Mouse (Mus musculus) spleen, adult 2 months (tissue): ENCODE data around the gene Pus7l. TPM values are rescaled to one million over a fixed set of nuclear protein-coding genes. Genes with fewer than 3 reads are reported as not detected.
"Not testable (repeated sequence)": the region's sequence is repeated elsewhere in the genome, so short reads cannot be mapped to it uniquely, and the experiment has no call there.

Experiments used
- DNase-seq, 2 experiments: peaks; one replicate each; pipeline versions ENCODE4 v3.0.0 to v3.0.0-alpha.2; 2012 to 2021; ENCODE audit warnings: low spot score in 2 of 2, low read depth in 1 of 2
- H3K27ac ChIP-seq: fragments of 200-500 bp; 2 replicates; pipeline ENCODE4 v1.5.1; 2012; ENCODE audit warnings: low read length, inconsistent platforms; ENCODE audit not compliant: insufficient read depth
- H3K27me3 ChIP-seq: fragments of 200-500 bp; 2 replicates; pipeline ENCODE4 v1.6.1; 2012; ENCODE audit warnings: mild to moderate bottlenecking, moderate library complexity, low read length, inconsistent platforms; ENCODE audit not compliant: control insufficient read depth, insufficient read depth
- H3K36me3 ChIP-seq: fragments of 200-500 bp; 2 replicates; pipeline ENCODE4 v1.6.1; 2012; ENCODE audit warnings: mild to moderate bottlenecking, low read length, inconsistent platforms; ENCODE audit not compliant: control insufficient read depth, insufficient read depth
- H3K4me1 ChIP-seq: fragments of 200-500 bp; 2 replicates; pipeline ENCODE4 v1.6.1; 2011; ENCODE audit warnings: inconsistent platforms; ENCODE audit not compliant: control insufficient read depth, insufficient read depth, insufficient read length
- H3K4me3 ChIP-seq: fragments of 200-500 bp; 2 replicates; pipeline ENCODE4 v1.5.1; 2011; ENCODE audit warnings: mild to moderate bottlenecking, inconsistent platforms; ENCODE audit not compliant: insufficient read depth, insufficient read length; ENCODE audit errors: extremely low read depth
- CTCF ChIP-seq: fragments of 200-500 bp; IDR thresholded peaks from 2 replicates; pipeline ENCODE4 v1.5.1; 2011; ENCODE audit warnings: mild to moderate bottlenecking, inconsistent platforms; ENCODE audit not compliant: insufficient read depth, insufficient read length, insufficient replicate concordance; ENCODE audit errors: extremely low read depth
- POLR2A ChIP-seq: fragments of 200-500 bp; IDR thresholded peaks from 2 replicates; pipeline ENCODE4 v1.6.1; 2011; ENCODE audit warnings: low read depth, low read length, inconsistent platforms
- WGBS: fragments of 180-500 bp; shearing (Covaris S2); methylation state at CpG from one replicate; pipeline ENCODE4 v1.1.7; 2018; 5-methylcytosine and 5-hydroxymethylcytosine counted together
- polyA plus RNA-seq: library from polyadenylated mRNA; depleted of rRNA; stranded (reverse); fragments of >200 nt; gene quantifications from 2 replicates; pipeline ENCODE4 v1.2.3, GENCODE M21; 2012

The Pus7l gene
- polyA plus RNA-seq, 1 experiment = 4.0 TPM

GRCm38 (mm10) chr15:94494445-94494844, 48.9 kb downstream of the Pus7l start:
- TF ChIP-seq POLR2A (no peak), CTCF (no peak)
- Histone ChIP-seq H3K27me3 (no peaks in the 10 kb centered on the region), H3K4me3 (no peak overlapping the region), H3K27ac (no peak overlapping the region), H3K4me1 (no peaks in the 10 kb centered on the region), H3K36me3 (no peaks in the 10 kb centered on the region)
- WGBS = 94% methylated on average over 1 of the region's 1 CpGs
- no peak for DNase-seq

- WGBS = 28% methylated on average over 2 of the region's 2 CpGs
These were observed 53.9 kb downstream of the Pus7l start for GRCm38 (mm10) chr15:94489433-94489832.

GRCm38 (mm10) chr15:94488028-94488427, 55.3 kb downstream of the Pus7l start:
- not testable (repeated sequence) for H3K27ac ChIP-seq, H3K4me1 ChIP-seq, H3K36me3 ChIP-seq, H3K27me3 ChIP-seq, DNase-seq, H3K4me3 ChIP-seq
- WGBS = 55% methylated on average over 2 of the region's 2 CpGs

More at GRCm38 (mm10) chr15:94489433-94489832, 53.9 kb downstream of the Pus7l start:
- Histone ChIP-seq H3K27me3 (no peaks in the 10 kb centered on the region), H3K27ac (no peak overlapping the region), H3K4me1 (no peaks in the 10 kb centered on the region), H3K4me3 (no peak overlapping the region), H3K36me3 (no peaks in the 10 kb centered on the region)
- DNase-seq = no peak
- TF ChIP-seq CTCF (no peak), POLR2A (no peak)

- H3K36me3 ChIP-seq = no peaks in the 10 kb centered on the region
- H3K27me3 ChIP-seq = no peaks in the 10 kb centered on the region
- no peak overlapping the region for H3K4me3 ChIP-seq
- TF ChIP-seq POLR2A (no peak), CTCF (no peak)
- 89% methylated on average over 2 of the region's 2 CpGs for WGBS
- H3K27ac ChIP-seq = no peak overlapping the region
- H3K4me1 ChIP-seq = peaks cover 2% of the 10 kb centered on the region; the same call in 1 of the 2 replicates
- no peak for DNase-seq
These were observed 60.8 kb downstream of the Pus7l start for GRCm38 (mm10) chr15:94482555-94482954.

- WGBS = 70% methylated on average over 4 of the region's 4 CpGs
- H3K4me3 ChIP-seq = no peak overlapping the region
- H3K4me1 ChIP-seq = peaks cover 2% of the 10 kb centered on the region; the same call in 1 of the 2 replicates
- H3K27me3 ChIP-seq = no peaks in the 10 kb centered on the region
- H3K36me3 ChIP-seq = no peaks in the 10 kb centered on the region
- no peak for DNase-seq
- no peak for TF ChIP-seq POLR2A
- TF ChIP-seq CTCF = no peak
- H3K27ac ChIP-seq = no peak overlapping the region
These were observed 62.6 kb downstream of the Pus7l start for GRCm38 (mm10) chr15:94480792-94481191.

- no peak overlapping the region for H3K4me3 ChIP-seq
- TF ChIP-seq CTCF = no peak
- no peak for TF ChIP-seq POLR2A
- WGBS = 82% methylated on average over 5 of the region's 5 CpGs
- H3K36me3 ChIP-seq = no peaks in the 10 kb centered on the region
- no peak for DNase-seq
- H3K27ac ChIP-seq = no peak overlapping the region
- H3K4me1 ChIP-seq = peaks cover 2% of the 10 kb centered on the region; the same call in 1 of the 2 replicates
- no peaks in the 10 kb centered on the region for H3K27me3 ChIP-seq
These were observed 63.1 kb downstream of the Pus7l start for GRCm38 (mm10) chr15:94480248-94480647.

GRCm38 (mm10) chr15:94479513-94480136, 63.7 kb downstream of the Pus7l start:
- Histone ChIP-seq H3K27ac (no peak overlapping the region), H3K4me3 (no peak overlapping the region), H3K36me3 (no peaks in the 10 kb centered on the region), H3K27me3 (no peaks in the 10 kb centered on the region), H3K4me1 (peaks cover 2% of the 10 kb centered on the region; the same call in 1 of the 2 replicates)
- TF ChIP-seq POLR2A (no peak), CTCF (no peak)
- WGBS = 82% methylated on average over 3 of the region's 3 CpGs
- no peak for DNase-seq
